Mouse (Mus musculus): ENCODE results near the gene Fam53b. TPM values are rescaled to one million over a fixed set of nuclear protein-coding genes. Genes with fewer than 3 reads are reported as not detected.

Gene Fam53b
- polyA plus RNA-seq, 1 experiment = 26.5 TPM

GRCm38 (mm10) chr7:132806286-132806685 is 7.4 kb downstream of the Fam53b start:
- TF ChIP-seq POLR2AphosphoS2 (IDR thresholded peaks at IDR 0.05; ENCODE audit: insufficient read length, low read depth) (no peak), REST (IDR thresholded peaks at IDR 0.05; ENCODE audit: insufficient read depth, insufficient read length) (no peak), SRF (IDR thresholded peaks at IDR 0.05; ENCODE audit: control insufficient read depth, insufficient read length, low read depth) (no peak), USF1 (IDR thresholded peaks at IDR 0.05; ENCODE audit: low read depth) (no peak), MYOG (IDR thresholded peaks at IDR 0.05; ENCODE audit: control insufficient read depth in 1 of 3, insufficient read depth in 1 of 3, insufficient read length in 2 of 3, low read depth in 2 of 3) (no peak), MAX (IDR thresholded peaks at IDR 0.05; ENCODE audit: low read depth) (no peak), E2F4 (IDR thresholded peaks at IDR 0.05; ENCODE audit: insufficient read depth) (no peak), CEBPB (IDR thresholded peaks at IDR 0.05; ENCODE audit: insufficient read depth, poor library complexity, severe bottlenecking) (no peak), TCF3 (IDR thresholded peaks at IDR 0.05; ENCODE audit: insufficient read length, low read depth) (no peak), POLR2A (IDR thresholded peaks at IDR 0.05; ENCODE audit: insufficient read length, low read depth) (no peak), MYOD1 (IDR thresholded peaks at IDR 0.05; ENCODE audit: control insufficient read depth in 1 of 3, insufficient read length in 2 of 3, low read depth in 2 of 3) (no peak), TCF12 (IDR thresholded peaks at IDR 0.05; ENCODE audit: insufficient read depth, poor library complexity, severe bottlenecking) (no peak)
- Histone ChIP-seq H3K79me2 (ENCODE audit: control insufficient read depth, insufficient read depth) (peaks cover 52% of the 10 kb centered on the region), H3K36me3 (ENCODE audit: control insufficient read depth, insufficient read depth) (no peaks in the 10 kb centered on the region), H3K4me3 (no peak overlapping the region), H3ac (ENCODE audit: control insufficient read depth, insufficient read length) (no peak overlapping the region), H3K27me3 (ENCODE audit: control insufficient read depth, insufficient read depth, insufficient read length) (no peaks in the 10 kb centered on the region), H3K4me2 (ENCODE audit: low read depth) (no peak overlapping the region)

GRCm38 (mm10) chr7:132804951-132805350 is 8.7 kb downstream of the Fam53b start:
- no peaks in the 10 kb centered on the region for H3K27me3 ChIP-seq (ENCODE audit: control insufficient read depth, insufficient read depth, insufficient read length)
- H3K36me3 ChIP-seq (ENCODE audit: control insufficient read depth, insufficient read depth) = no peaks in the 10 kb centered on the region
- no peak overlapping the region for H3K4me3 ChIP-seq
- TF ChIP-seq USF1 (IDR thresholded peaks at IDR 0.05; ENCODE audit: low read depth) = no peak
- TF ChIP-seq CEBPB (IDR thresholded peaks at IDR 0.05; ENCODE audit: insufficient read depth, poor library complexity, severe bottlenecking) = no peak
- TF ChIP-seq SRF (IDR thresholded peaks at IDR 0.05; ENCODE audit: control insufficient read depth, insufficient read length, low read depth) = no peak
- TF ChIP-seq E2F4 (IDR thresholded peaks at IDR 0.05; ENCODE audit: insufficient read depth) = no peak
- TF ChIP-seq MYOG (IDR thresholded peaks at IDR 0.05; ENCODE audit: control insufficient read depth in 1 of 3, insufficient read depth in 1 of 3, insufficient read length in 2 of 3, low read depth in 2 of 3) = no peak
- H3ac ChIP-seq (ENCODE audit: control insufficient read depth, insufficient read length) = no peak overlapping the region
- H3K79me2 ChIP-seq (ENCODE audit: control insufficient read depth, insufficient read depth) = peaks cover 54% of the 10 kb centered on the region
- H3K4me2 ChIP-seq (ENCODE audit: low read depth) = no peak overlapping the region

DNA sequence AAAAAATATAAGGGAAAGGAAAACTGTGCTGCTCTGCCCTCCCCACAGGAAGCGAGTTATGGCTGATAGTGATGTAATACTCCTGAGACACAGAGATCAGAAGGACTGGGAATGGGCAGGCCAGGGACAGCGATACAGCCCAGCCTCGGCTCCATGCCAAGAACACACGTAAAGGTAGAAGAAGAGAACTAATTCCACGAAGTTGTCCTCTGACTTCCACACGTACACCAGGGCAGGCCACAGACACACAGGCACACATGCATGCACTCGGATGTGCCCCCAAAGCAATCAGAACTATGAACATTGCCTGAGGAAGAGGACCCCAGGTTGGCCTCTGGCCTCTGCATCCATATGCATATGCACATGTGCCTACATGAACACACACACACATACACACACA is 9.2 kb downstream of the Fam53b start:
- no peak for TF ChIP-seq MAX (IDR thresholded peaks at IDR 0.05; ENCODE audit: low read depth)
- TF ChIP-seq MYOG (IDR thresholded peaks at IDR 0.05; ENCODE audit: control insufficient read depth in 1 of 3, insufficient read depth in 1 of 3, insufficient read length in 2 of 3, low read depth in 2 of 3) = no peak
- no peak for TF ChIP-seq MYOD1 (IDR thresholded peaks at IDR 0.05; ENCODE audit: control insufficient read depth in 1 of 3, insufficient read length in 2 of 3, low read depth in 2 of 3)
- TF ChIP-seq POLR2A (IDR thresholded peaks at IDR 0.05; ENCODE audit: insufficient read length, low read depth) = no peak
- TF ChIP-seq CEBPB (IDR thresholded peaks at IDR 0.05; ENCODE audit: insufficient read depth, poor library complexity, severe bottlenecking) = no peak
- no peak for TF ChIP-seq TCF3 (IDR thresholded peaks at IDR 0.05; ENCODE audit: insufficient read length, low read depth)
- TF ChIP-seq SRF (IDR thresholded peaks at IDR 0.05; ENCODE audit: control insufficient read depth, insufficient read length, low read depth) = no peak
- no peak for TF ChIP-seq REST (IDR thresholded peaks at IDR 0.05; ENCODE audit: insufficient read depth, insufficient read length)
- no peak for TF ChIP-seq POLR2AphosphoS2 (IDR thresholded peaks at IDR 0.05; ENCODE audit: insufficient read length, low read depth)
- TF ChIP-seq E2F4 (IDR thresholded peaks at IDR 0.05; ENCODE audit: insufficient read depth) = no peak
- H3K4me2 ChIP-seq (ENCODE audit: low read depth) = no peak overlapping the region
- H3ac ChIP-seq (ENCODE audit: control insufficient read depth, insufficient read length) = no peak overlapping the region
- peaks cover 54% of the 10 kb centered on the region for H3K79me2 ChIP-seq (ENCODE audit: control insufficient read depth, insufficient read depth)
- H3K36me3 ChIP-seq (ENCODE audit: control insufficient read depth, insufficient read depth) = no peaks in the 10 kb centered on the region
- H3K27me3 ChIP-seq (ENCODE audit: control insufficient read depth, insufficient read depth, insufficient read length) = no peaks in the 10 kb centered on the region
- no peak overlapping the region for H3K4me3 ChIP-seq

GRCm38 (mm10) chr7:132803962-132804361 is 9.7 kb downstream of the Fam53b start:
- Histone ChIP-seq H3K27me3 (ENCODE audit: control insufficient read depth, insufficient read depth, insufficient read length) (no peaks in the 10 kb centered on the region), H3K4me3 (no peak overlapping the region), H3K79me2 (ENCODE audit: control insufficient read depth, insufficient read depth) (peaks cover 56% of the 10 kb centered on the region), H3K36me3 (ENCODE audit: control insufficient read depth, insufficient read depth) (no peaks in the 10 kb centered on the region), H3ac (ENCODE audit: control insufficient read depth, insufficient read length) (no peak overlapping the region), H3K4me2 (ENCODE audit: low read depth) (no peak overlapping the region)
- no peak for TF ChIP-seq TCF3 (IDR thresholded peaks at IDR 0.05; ENCODE audit: insufficient read length, low read depth)
- TF ChIP-seq POLR2A (IDR thresholded peaks at IDR 0.05; ENCODE audit: insufficient read length, low read depth) = no peak
- TF ChIP-seq E2F4 (IDR thresholded peaks at IDR 0.05; ENCODE audit: insufficient read depth) = no peak
- no peak for TF ChIP-seq MYOG (IDR thresholded peaks at IDR 0.05; ENCODE audit: control insufficient read depth in 1 of 3, insufficient read depth in 1 of 3, insufficient read length in 2 of 3, low read depth in 2 of 3)
- no peak for TF ChIP-seq CEBPB (IDR thresholded peaks at IDR 0.05; ENCODE audit: insufficient read depth, poor library complexity, severe bottlenecking)
- TF ChIP-seq USF1 (IDR thresholded peaks at IDR 0.05; ENCODE audit: low read depth) = no peak
- TF ChIP-seq MYOD1 (IDR thresholded peaks at IDR 0.05; ENCODE audit: control insufficient read depth in 1 of 3, insufficient read length in 2 of 3, low read depth in 2 of 3) = no peak
- no peak for TF ChIP-seq TCF12 (IDR thresholded peaks at IDR 0.05; ENCODE audit: insufficient read depth, poor library complexity, severe bottlenecking)
- TF ChIP-seq REST (IDR thresholded peaks at IDR 0.05; ENCODE audit: insufficient read depth, insufficient read length) = no peak
- TF ChIP-seq MAX (IDR thresholded peaks at IDR 0.05; ENCODE audit: low read depth) = no peak
- no peak for TF ChIP-seq POLR2AphosphoS2 (IDR thresholded peaks at IDR 0.05; ENCODE audit: insufficient read length, low read depth)
- no peak for TF ChIP-seq SRF (IDR thresholded peaks at IDR 0.05; ENCODE audit: control insufficient read depth, insufficient read length, low read depth)

GRCm38 (mm10) chr7:132803336-132803735 is 10.3 kb downstream of the Fam53b start:
- H3K4me3 ChIP-seq = no peak overlapping the region
- no peak overlapping the region for H3ac ChIP-seq (ENCODE audit: control insufficient read depth, insufficient read length)
- H3K27me3 ChIP-seq (ENCODE audit: control insufficient read depth, insufficient read depth, insufficient read length) = no peaks in the 10 kb centered on the region
- no peaks in the 10 kb centered on the region for H3K36me3 ChIP-seq (ENCODE audit: control insufficient read depth, insufficient read depth)
- TF ChIP-seq E2F4 (IDR thresholded peaks at IDR 0.05; ENCODE audit: insufficient read depth) = no peak
- no peak for TF ChIP-seq REST (IDR thresholded peaks at IDR 0.05; ENCODE audit: insufficient read depth, insufficient read length)
- TF ChIP-seq CEBPB (IDR thresholded peaks at IDR 0.05; ENCODE audit: insufficient read depth, poor library complexity, severe bottlenecking) = no peak
- TF ChIP-seq TCF12 (IDR thresholded peaks at IDR 0.05; ENCODE audit: insufficient read depth, poor library complexity, severe bottlenecking) = no peak
- no peak for TF ChIP-seq MYOD1 (IDR thresholded peaks at IDR 0.05; ENCODE audit: control insufficient read depth in 1 of 3, insufficient read length in 2 of 3, low read depth in 2 of 3)
- TF ChIP-seq POLR2AphosphoS2 (IDR thresholded peaks at IDR 0.05; ENCODE audit: insufficient read length, low read depth) = no peak
- H3K79me2 ChIP-seq (ENCODE audit: control insufficient read depth, insufficient read depth) = peaks cover 59% of the 10 kb centered on the region
- no peak overlapping the region for H3K4me2 ChIP-seq (ENCODE audit: low read depth)
